Mouse (Mus musculus) forebrain, embryonic 12.5 days (tissue): ENCODE measurements at regions not wholly inside any gene's neighbourhood (a gene's known extent, or its start where the extent isn't known, plus 50 kb on each side); places are given as distances from the start of the nearest gene placed in this dataset.

Experiments
- ATAC-seq: fragments of 200-750 bp; cut with Nextera tagmentation; 2 replicates; pipeline ENCODE4 v1.8.0; 2017; ENCODE audit warnings: moderate TSS enrichment; ENCODE audit not compliant: low FRiP score
- H3K27ac ChIP-seq: fragments of 300-500 bp; sonication (generic); 2 replicates; pipeline ENCODE4 v1.5.1; 2016; ENCODE audit warnings: mild to moderate bottlenecking
- H3K27me3 ChIP-seq: fragments of 300-500 bp; sonication (generic); 2 replicates; pipeline ENCODE4 v1.6.1; 2016; ENCODE audit warnings: mild to moderate bottlenecking
- H3K36me3 ChIP-seq: fragments of 300-500 bp; sonication (generic); replicated peaks from 2 replicates; pipeline ENCODE4 v1.6.1; 2016; ENCODE audit warnings: mild to moderate bottlenecking
- H3K4me1 ChIP-seq: fragments of 300-500 bp; sonication (generic); 2 replicates; pipeline ENCODE4 v1.6.1; 2016
- H3K4me2 ChIP-seq: fragments of 300-500 bp; sonication (generic); 2 replicates; pipeline ENCODE4 v1.6.1; 2016; ENCODE audit warnings: mild to moderate bottlenecking, moderate library complexity
- H3K4me3 ChIP-seq: fragments of 300-500 bp; sonication (generic); replicated peaks from 2 replicates; pipeline ENCODE4 v1.5.1; 2016; ENCODE audit warnings: mild to moderate bottlenecking
- H3K9ac ChIP-seq: fragments of 300-500 bp; sonication (generic); 2 replicates; pipeline ENCODE4 v1.6.1; 2016; ENCODE audit warnings: mild to moderate bottlenecking
- H3K9me3 ChIP-seq: fragments of 300-500 bp; sonication (generic); 2 replicates; pipeline ENCODE4 v1.6.1; 2016
- WGBS: fragments of 180-500 bp; shearing (Covaris S2); methylation state at CpG from one replicate; pipeline ENCODE4 v1.1.7; 2016; 5-methylcytosine and 5-hydroxymethylcytosine counted together

DNA sequence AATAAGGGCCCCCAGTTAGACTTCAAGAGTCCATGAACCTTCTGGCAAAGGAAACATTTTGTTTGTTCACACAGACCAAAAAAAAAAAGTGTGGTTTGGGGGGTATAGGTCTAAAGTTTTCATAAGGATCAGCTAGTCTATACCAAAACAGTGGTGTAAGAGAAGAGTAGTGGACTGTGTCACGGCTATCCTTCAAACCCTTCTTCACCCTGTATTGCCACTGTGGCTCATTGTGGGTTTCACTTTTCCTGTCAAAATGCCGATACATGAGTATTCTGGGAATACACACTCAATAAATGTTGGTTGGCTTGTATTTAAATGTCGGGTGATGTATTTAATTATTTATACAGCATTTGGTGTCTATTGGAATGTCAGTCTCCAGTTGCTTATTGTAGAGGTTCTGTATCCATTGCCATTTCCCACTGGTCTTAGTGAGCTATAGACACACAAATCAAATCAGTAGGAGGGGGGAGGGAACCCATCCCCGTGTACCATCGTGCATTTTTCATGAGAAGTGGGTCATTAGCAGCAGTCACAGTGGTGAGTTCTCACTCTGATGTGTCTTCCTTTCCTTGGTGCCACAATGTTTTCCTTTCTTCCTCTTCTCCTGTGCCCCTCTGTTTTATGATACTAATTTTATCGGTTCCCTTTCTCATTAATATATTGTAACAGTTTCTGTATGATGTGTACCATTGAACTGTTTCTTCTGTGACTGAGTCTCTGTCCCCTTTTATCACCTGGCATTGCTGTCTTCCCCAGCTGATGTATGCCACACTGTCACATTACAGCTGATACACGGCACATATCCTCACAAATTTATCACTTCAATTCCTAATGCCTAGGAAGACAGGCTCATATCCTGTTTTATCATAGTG, 187.8 kb upstream of the Tsc22d2 start:
- Histone ChIP-seq H3K4me2 (no peak overlapping the region), H3K36me3 (no peaks in the 10 kb centered on the region), H3K9ac (no peak overlapping the region), H3K4me3 (no peak overlapping the region), H3K27me3 (no peaks in the 10 kb centered on the region), H3K4me1 (no peaks in the 10 kb centered on the region), H3K9me3 (no peaks in the 10 kb centered on the region), H3K27ac (no peak overlapping the region)
- WGBS, result 88% methylated on average over 7 of the region's 7 CpGs
- ATAC-seq, result no peak

DNA sequence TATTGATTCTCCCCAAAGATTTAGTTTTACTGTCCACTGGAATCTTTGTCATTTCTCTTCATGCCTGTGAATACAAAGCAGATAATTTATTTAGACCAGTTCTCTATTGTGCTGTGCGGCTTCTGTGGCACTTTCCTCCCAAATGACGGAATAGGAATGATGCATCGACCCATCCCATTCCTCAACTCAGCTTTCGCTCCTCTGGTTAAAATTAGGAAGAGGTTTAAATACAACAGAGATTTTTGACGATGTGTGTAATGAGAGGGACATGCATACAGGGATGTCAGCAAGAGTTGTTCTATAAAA, 187.2 kb upstream of the Tsc22d2 start:
- H3K27ac ChIP-seq, result no peak overlapping the region
- WGBS, result 92% methylated on average over 5 of the region's 5 CpGs
- no peak overlapping the region for H3K9ac ChIP-seq
- H3K27me3 ChIP-seq, result no peaks in the 10 kb centered on the region
- no peak overlapping the region for H3K4me3 ChIP-seq
- no peaks in the 10 kb centered on the region for H3K36me3 ChIP-seq
- H3K9me3 ChIP-seq, result no peaks in the 10 kb centered on the region
- H3K4me2 ChIP-seq, result no peak overlapping the region
- no peaks in the 10 kb centered on the region for H3K4me1 ChIP-seq
- no peak for ATAC-seq

DNA sequence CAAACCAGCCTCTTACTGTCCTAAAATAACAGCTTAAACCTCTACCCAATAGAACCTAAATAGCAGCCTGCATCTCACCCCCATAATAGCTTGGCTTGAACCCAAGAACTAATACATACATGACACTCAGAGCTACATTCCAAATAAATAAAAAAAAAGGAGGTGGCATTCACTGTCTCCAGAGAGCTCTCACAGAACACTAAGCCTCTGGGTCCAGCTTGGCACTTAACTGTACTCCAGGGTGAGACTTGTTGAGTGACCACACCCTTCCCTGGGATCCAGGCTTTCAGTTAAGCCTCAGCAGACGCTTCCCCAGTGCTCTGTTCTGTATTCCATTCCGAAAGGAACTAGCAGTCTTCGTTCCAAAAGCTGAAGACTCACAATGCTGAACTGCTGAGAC, 186.3 kb upstream of the Tsc22d2 start:
- H3K4me2 ChIP-seq, result no peak overlapping the region
- no peak overlapping the region for H3K27ac ChIP-seq
- no peak overlapping the region for H3K9ac ChIP-seq
- H3K9me3 ChIP-seq, result no peaks in the 10 kb centered on the region
- H3K4me3 ChIP-seq, result no peak overlapping the region
- no peaks in the 10 kb centered on the region for H3K36me3 ChIP-seq
- WGBS, result 73% methylated on average over 3 of the region's 3 CpGs
- no peaks in the 10 kb centered on the region for H3K4me1 ChIP-seq
- no peaks in the 10 kb centered on the region for H3K27me3 ChIP-seq
- no peak for ATAC-seq

DNA sequence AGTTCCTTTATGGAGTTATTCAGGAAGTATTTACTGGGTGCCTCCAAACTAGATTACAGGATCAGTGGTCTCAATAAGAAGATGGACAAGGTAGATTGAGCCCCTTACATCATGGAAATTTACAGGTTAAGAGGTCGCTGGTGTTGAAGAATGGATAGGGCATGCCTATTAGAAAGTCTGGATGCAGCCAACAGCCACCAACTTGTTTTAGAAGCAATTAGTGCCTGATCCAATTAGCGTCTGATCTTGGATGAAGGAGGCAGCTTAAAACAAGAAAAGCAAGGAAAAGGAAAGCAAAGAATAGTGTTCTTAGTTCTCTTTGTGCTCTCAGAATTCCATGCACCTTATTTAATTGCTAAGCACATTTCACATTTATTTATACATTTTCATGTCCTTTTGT, 182.8 kb upstream of the Tsc22d2 start:
- ATAC-seq, result no peak
- H3K9ac ChIP-seq, result no peak overlapping the region
- 32% methylated on average over 2 of the region's 2 CpGs for WGBS
- H3K27me3 ChIP-seq, result no peaks in the 10 kb centered on the region
- no peaks in the 10 kb centered on the region for H3K36me3 ChIP-seq
- no peak overlapping the region for H3K27ac ChIP-seq
- H3K4me3 ChIP-seq, result no peak overlapping the region
- no peaks in the 10 kb centered on the region for H3K9me3 ChIP-seq
- H3K4me1 ChIP-seq, result no peaks in the 10 kb centered on the region
- H3K4me2 ChIP-seq, result no peak overlapping the region

DNA sequence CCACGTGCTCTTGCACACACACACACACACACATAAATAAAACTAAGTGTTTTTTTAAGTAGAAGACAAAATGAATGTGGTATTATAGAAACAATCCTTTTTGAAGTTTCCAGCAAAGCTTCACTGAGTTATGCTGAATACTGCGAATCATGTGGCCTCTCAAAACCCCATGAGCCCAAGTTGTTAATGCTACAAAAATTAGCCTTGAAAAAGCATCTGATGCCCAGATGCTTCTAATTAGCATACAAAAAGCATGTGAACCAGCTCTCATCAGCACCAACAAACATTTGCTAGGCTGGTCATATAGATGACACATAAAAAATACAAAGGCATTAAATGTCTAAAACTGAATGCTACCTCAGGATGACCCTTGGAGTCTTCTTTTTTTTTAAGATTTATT, 181.2 kb upstream of the Tsc22d2 start:
- no peak for ATAC-seq
- Histone ChIP-seq H3K36me3 (no peaks in the 10 kb centered on the region), H3K9ac (no peak overlapping the region), H3K4me3 (no peak overlapping the region), H3K27ac (no peak overlapping the region), H3K9me3 (no peaks in the 10 kb centered on the region), H3K4me1 (no peaks in the 10 kb centered on the region), H3K27me3 (no peaks in the 10 kb centered on the region), H3K4me2 (no peak overlapping the region)
- WGBS, result 83% methylated on average over 2 of the region's 2 CpGs

DNA sequence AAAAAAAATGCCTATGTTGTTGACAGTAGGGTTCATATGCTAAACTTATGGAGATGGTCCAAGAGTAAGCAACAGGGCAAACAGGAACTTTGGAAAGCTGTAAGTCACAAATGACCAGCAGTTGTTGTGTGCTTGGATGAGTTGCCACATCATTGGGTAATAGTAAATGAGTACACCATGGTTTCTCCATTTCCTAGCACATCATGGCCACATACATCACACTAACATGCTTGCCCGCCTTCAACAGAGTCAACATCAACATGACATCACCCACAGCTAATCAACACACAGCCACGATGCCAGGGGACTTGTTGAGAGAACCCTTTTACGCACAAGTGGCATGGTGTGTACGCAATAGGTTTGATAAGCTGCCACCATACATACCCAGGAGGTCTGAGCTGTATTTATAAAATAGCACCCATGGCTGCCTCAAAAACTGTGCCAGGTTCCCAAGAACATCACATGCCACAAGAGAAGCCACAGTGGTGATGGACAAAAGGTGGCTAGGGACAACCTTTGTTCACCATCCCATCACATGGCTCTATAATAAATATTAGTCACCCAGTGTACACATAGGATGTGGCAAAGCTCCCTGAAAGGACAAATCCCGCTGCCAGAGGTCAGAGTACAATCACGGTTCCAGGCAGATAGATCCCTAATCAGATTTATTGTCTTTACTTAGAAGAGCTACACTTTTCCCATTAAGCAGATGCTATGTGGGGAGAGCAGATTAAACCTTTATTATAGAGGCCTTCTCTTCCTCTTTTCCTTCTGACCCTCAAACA, 179.5 kb upstream of the Tsc22d2 start:
- no peak for ATAC-seq
- H3K4me3 ChIP-seq, result no peak overlapping the region
- WGBS, result 89% methylated on average over 6 of the region's 6 CpGs
- no peak overlapping the region for H3K27ac ChIP-seq
- no peak overlapping the region for H3K9ac ChIP-seq
- H3K4me2 ChIP-seq, result no peak overlapping the region
- H3K9me3 ChIP-seq, result no peaks in the 10 kb centered on the region
- no peaks in the 10 kb centered on the region for H3K36me3 ChIP-seq
- H3K4me1 ChIP-seq, result no peaks in the 10 kb centered on the region
- H3K27me3 ChIP-seq, result no peaks in the 10 kb centered on the region

DNA sequence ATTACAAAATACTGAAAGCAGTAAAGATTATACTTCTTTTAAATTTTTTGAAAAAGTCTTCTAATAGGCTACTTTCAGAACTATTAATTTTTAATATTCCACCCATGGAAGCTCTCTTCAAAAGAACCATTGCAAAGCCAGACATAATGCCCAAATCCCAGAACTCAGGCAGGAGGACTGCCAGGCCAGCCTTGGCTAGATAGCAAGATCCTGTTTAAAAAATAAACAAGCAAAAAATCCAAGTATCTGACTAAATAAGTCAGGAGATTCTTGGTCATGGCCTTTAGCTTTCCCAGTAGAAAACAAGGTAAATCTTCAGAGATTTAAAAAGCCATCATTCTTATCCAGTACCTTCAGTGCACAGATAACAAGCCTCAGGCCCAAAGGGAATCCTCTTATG, 176.4 kb upstream of the Tsc22d2 start:
- no peaks in the 10 kb centered on the region for H3K9me3 ChIP-seq
- H3K4me1 ChIP-seq, result no peaks in the 10 kb centered on the region
- ATAC-seq, result no peak
- no peak overlapping the region for H3K9ac ChIP-seq
- no peaks in the 10 kb centered on the region for H3K36me3 ChIP-seq
- H3K27ac ChIP-seq, result no peak overlapping the region
- no peak overlapping the region for H3K4me3 ChIP-seq
- no peak overlapping the region for H3K4me2 ChIP-seq
- no peaks in the 10 kb centered on the region for H3K27me3 ChIP-seq

DNA sequence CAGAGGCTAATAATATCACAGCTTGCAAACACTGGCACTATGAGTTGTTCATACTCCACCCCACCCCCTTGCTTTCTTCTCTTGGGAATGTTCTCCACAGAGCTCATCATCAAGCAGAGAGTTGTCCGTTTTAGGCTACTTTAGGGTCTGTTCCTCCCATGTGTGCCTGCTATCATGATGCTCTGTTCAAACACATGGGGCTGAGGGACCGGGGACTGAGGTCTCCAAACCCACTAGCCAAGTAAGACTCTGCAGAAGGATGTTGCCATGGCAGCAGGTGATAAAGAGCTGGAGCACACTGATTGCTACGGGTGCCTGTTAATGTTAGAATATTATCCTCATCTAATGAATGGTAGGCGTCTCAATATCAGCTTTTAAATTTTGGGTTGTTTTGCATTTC, 173.7 kb upstream of the Tsc22d2 start:
- no peak for ATAC-seq
- no peak overlapping the region for H3K27ac ChIP-seq
- no peak overlapping the region for H3K4me2 ChIP-seq
- no peaks in the 10 kb centered on the region for H3K27me3 ChIP-seq
- no peaks in the 10 kb centered on the region for H3K36me3 ChIP-seq
- no peak overlapping the region for H3K9ac ChIP-seq
- no peaks in the 10 kb centered on the region for H3K4me1 ChIP-seq
- H3K4me3 ChIP-seq, result no peak overlapping the region
- no peaks in the 10 kb centered on the region for H3K9me3 ChIP-seq
- 81% methylated on average over 4 of the region's 4 CpGs for WGBS

DNA sequence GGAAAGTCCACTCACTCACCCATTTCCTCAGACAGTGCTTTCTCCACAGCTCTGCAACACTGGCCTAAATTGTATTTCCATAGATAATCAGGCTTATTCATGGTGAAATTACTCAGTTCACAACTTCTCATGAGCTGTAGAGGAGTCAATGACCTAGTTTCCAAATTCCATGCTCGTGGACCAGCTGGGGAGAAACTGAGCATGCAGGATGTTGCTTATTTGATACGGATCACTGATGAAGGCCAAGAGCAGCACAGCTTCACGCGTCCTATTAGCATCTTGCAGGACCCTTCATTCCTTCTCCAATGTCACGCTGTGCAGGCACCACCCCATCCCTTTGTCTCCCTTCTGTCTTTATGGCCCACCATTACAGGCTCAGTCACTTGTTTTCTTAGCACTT, 169.2 kb upstream of the Tsc22d2 start:
- no peaks in the 10 kb centered on the region for H3K4me1 ChIP-seq
- no peaks in the 10 kb centered on the region for H3K36me3 ChIP-seq
- no peaks in the 10 kb centered on the region for H3K9me3 ChIP-seq
- no peak overlapping the region for H3K4me2 ChIP-seq
- no peak overlapping the region for H3K9ac ChIP-seq
- 17% methylated on average over 5 of the region's 5 CpGs for WGBS
- ATAC-seq, result no peak
- H3K4me3 ChIP-seq, result no peak overlapping the region
- H3K27ac ChIP-seq, result no peak overlapping the region
- H3K27me3 ChIP-seq, result no peaks in the 10 kb centered on the region

DNA sequence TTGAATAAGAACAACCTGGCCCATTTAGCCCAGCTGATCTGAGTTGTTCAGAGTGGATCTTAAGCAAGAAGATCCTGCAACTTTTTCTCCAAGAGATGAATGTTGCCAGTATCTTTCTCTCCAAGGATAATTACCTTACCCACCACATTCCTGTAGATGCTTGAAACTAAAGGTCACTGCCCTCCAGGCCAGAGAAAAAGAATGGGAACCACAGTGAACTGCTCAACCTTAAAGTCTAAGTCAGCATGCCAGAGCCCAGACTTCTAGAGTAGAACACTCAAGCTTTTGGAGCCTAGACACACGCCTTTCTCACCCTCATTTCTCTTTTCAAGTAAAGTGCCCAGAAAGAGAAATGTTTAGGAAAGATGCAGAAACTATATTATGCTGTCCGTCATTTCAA, 166.5 kb upstream of the Tsc22d2 start:
- Histone ChIP-seq H3K36me3 (no peaks in the 10 kb centered on the region), H3K4me3 (no peak overlapping the region), H3K4me2 (no peak overlapping the region), H3K4me1 (no peaks in the 10 kb centered on the region), H3K9ac (no peak overlapping the region), H3K9me3 (no peaks in the 10 kb centered on the region), H3K27ac (no peak overlapping the region), H3K27me3 (no peaks in the 10 kb centered on the region)
- 83% methylated on average over 2 of the region's 2 CpGs for WGBS
- no peak for ATAC-seq

DNA sequence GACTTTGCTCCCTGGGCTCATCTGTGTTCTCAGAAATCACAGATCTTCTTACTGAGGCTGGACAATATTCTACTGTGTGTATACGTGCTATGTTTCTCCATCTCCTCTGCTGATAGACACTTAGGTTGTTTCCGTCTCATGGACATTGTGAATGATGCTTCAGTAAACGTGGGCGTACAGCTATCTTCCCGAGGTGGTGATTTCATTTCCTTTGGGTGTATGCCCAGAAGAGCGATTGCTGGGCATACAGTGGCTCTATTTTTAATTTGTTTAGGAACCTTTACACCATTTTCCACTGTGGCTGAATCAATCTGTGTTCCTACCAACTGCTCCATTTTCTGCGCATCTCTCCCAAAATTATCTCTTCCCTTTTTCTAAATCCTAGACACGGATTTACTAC, 160.6 kb upstream of the Tsc22d2 start:
- no peaks in the 10 kb centered on the region for H3K36me3 ChIP-seq
- H3K4me2 ChIP-seq, result no peak overlapping the region
- H3K27me3 ChIP-seq, result no peaks in the 10 kb centered on the region
- no peaks in the 10 kb centered on the region for H3K4me1 ChIP-seq
- no peak for ATAC-seq
- WGBS, result 92% methylated on average over 8 of the region's 8 CpGs
- no peak overlapping the region for H3K4me3 ChIP-seq
- no peak overlapping the region for H3K9ac ChIP-seq
- H3K9me3 ChIP-seq, result no peaks in the 10 kb centered on the region
- H3K27ac ChIP-seq, result no peak overlapping the region

DNA sequence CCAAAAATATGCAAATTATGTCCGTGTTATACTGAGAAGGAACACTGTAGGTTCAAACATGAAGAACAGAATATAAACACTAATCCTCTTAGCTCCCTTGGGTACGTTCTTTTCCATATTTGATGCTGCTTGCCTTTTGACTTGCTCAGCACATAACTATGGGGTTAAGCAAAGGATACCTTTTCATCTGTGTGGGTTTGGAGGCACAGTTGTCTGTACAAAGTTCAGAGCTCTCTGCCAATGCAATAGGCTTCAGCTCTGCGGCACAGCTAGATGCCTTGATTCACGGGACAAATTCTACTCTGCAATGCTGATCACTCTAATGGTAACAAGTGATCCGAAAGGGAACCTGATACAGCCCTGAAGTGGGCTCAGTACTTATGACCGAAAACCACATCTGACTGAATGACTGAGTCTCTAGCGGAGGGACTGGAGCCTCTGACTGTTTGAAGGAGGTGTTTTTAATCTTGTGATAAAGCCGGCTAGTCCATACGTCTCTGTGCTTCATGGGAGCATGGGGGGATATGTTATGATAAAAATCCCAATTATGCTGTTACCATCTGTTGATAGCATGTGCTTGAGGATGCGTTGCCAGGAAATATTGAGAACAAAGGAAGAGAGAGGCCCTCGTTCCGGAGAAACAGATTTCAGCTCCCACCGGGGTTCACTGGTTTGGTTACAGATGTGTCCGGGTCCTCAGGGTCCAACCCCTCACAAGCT, 146.7 kb upstream of the Tsc22d2 start:
- Histone ChIP-seq H3K9ac (no peak overlapping the region), H3K9me3 (no peaks in the 10 kb centered on the region), H3K4me1 (no peaks in the 10 kb centered on the region), H3K36me3 (no peaks in the 10 kb centered on the region), H3K27me3 (no peaks in the 10 kb centered on the region), H3K4me2 (no peak overlapping the region), H3K27ac (no peak overlapping the region), H3K4me3 (no peak overlapping the region)
- ATAC-seq, result no peak
- WGBS, result 85% methylated on average over 14 of the region's 14 CpGs
